Mouse (Mus musculus): ENCODE results near the gene Hoxa7.

Hoxa7 gene

DNA sequence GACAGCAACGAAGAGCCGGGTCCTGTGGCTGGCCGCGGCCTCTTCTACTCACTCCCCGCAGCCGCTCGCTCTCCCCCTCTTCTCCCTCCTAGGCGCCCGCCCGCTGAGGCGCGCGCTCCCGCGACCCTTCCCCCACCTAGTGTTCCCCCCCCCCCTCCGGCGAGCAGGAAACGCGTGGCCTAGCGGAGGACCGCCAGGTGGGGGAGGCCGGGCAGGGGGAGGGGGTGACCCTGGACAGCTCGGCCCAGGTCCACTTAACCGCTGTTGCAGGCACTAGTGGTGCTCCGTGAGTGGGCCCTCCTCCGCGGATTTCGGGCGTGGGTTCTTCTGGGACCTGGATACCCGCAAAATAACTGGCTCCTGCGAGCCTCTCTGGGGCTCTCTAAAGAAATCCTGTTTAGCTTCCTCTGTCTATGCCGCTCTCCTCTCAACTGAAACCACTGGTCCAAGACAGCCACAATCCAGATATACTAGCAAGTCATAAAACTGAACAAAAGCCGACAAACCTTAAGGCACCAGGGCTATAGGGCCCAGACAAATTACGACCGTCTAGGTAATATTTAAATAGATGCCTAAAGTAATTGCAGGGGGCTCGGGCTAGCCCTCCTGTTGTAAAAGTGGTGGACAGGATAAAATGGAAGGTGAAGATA, 9.0 kb upstream of the Hoxa7 start, which contains the start of gene Hoxa9:
Gene Hoxa9, minus strand, starts transcription at position 574 of the 650 bp plus-strand sequence.
- in situ Hi-C loops (cut with MboI; ENCODE audit: unreplicated experiment in 2 of 2): loop anchor here in 1 of 2 experiments (25.0 kb wide), 1 partner anchor 1568 kb away; the partner anchor contains the start of gene Npvf

DNA sequence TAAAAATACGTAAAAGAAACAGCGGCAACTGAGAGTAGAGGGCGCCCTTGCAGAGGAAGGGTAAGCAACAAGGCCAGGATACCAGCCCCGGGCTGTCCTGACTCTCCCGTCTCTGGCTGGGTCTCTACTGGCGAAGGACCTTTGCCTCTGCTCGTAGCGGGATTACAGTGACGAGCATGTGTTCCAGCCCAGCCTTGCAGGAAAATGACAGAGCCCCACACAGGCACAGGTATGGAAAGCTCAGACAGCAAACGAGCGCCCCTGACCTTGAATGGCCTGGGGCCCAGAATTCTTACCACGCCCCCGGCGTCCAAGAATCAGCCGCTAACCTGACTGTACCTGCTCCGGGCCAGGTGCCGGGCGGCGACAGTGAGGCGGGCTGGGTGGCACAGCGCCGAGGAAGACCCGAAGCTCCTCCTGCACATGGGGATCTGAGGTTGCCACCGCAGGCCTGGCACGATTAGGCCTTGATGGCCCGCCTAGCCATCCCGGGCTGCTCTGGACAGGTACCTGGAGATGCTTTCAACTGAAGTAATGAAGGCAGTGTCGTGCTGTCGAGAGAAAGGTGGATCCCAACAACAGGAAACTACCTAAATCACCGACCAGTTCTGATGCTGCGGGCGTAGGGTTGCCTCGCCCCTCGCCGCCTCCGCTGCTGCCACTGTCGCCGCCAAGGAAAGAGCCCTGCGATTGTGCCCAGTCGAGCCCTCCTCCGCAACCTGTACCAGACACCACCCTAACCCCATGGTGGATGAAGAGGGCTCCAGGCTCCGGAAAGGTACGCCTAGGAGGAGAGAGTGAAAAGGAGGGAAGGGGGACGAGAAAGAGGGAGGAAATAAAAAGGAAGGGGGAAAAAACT, 8.1 kb upstream of the Hoxa7 start:
- in situ Hi-C loops (cut with MboI; ENCODE audit: unreplicated experiment in 2 of 2): loop anchor here (10.0 to 25.0 kb wide), 4 partner anchors 365 to 1567 kb away; partner anchors contain the start of gene Npvf (in 1 of the 2)

DNA sequence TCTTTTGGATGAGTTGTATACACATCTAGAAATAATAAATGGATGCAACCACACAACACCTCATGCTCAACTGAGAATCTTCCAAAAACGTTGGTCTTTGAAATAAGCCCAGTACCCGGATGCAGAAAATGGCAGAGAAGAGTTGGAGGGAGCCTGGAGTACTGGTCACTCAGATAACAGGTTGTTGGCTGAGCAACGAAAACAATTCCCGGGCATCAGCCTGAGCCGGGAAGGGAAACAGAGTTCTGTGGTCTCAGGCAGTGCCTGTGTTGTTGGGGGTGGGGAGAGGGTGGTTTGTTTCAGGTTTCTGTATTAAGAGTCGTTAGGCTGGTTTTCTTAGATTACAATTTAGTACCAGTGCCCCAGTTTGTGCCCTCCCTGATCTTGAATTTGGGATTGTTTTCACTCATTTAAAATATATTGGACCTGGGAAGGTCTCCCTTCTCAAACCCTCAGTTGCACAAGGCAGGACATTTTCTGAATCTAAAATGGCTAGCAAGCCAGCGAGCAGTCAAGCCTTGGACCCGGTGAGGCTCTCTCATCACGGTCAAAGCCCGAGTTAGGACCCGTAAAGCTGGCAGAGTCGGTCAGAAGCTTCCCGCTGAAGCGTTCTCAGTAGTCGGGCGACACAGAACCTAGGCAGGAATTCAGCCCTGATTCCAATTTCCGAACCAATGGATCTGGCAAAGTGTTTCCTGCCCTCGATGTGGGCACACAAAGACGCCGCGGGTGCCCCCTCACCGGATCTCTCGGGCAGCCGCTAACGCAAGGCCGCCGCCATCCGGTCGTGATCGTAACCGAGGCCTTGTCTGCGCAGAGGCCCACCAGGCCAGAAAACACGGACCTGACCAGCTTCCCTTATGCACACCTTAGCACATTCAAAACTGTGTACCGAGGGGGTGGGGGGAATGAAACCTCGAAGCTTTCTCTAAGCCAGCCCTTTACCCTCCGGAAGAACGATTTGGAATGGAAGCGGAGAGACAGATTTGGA, 7.1 kb upstream of the Hoxa7 start:
- in situ Hi-C loops (cut with MboI; ENCODE audit: unreplicated experiment in 2 of 2): loop anchor here (10.0 to 25.0 kb wide), 4 partner anchors 364 to 1566 kb away; partner anchors contain the start of gene Npvf (in 1 of the 2)

DNA sequence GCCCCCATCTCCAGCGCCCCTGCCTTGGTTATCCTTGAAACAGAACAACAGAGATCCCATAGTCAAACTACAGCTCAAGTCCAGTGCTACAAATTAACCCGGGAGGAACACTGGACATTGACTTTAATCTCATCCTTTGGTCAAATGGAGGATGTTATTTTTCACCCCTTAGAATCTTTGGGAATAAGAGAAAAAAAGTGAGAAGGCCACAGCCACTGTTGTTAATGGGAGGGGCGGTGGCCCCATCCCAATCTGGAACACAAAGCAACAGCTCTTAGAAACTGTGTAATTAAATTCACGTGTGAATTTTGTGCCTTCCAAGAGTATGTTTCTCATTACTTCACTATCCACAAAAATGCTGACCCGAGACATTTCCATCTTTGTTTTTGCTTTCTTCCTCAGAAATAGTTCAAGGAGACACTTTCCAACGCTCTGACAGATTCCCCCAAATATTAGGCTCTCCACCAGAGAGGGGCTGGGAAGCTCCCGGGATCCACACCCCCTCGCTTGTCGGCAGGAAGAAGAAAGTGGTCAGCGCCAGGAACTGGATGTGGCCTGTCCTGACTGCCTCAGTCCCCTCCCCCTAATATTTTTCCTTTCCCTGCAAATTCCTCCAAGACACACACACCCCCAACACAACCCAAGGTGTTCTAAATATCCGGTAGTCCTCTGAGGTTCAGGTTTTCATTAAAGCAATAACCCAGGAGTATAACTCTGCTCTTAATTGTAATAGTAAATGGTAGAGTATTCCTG, 6.0 kb upstream of the Hoxa7 start:
- in situ Hi-C loops (cut with MboI; ENCODE audit: unreplicated experiment in 2 of 2): loop anchor here (10.0 to 25.0 kb wide), 4 partner anchors 363 to 1565 kb away; partner anchors contain the start of gene Npvf (in 1 of the 2)

DNA sequence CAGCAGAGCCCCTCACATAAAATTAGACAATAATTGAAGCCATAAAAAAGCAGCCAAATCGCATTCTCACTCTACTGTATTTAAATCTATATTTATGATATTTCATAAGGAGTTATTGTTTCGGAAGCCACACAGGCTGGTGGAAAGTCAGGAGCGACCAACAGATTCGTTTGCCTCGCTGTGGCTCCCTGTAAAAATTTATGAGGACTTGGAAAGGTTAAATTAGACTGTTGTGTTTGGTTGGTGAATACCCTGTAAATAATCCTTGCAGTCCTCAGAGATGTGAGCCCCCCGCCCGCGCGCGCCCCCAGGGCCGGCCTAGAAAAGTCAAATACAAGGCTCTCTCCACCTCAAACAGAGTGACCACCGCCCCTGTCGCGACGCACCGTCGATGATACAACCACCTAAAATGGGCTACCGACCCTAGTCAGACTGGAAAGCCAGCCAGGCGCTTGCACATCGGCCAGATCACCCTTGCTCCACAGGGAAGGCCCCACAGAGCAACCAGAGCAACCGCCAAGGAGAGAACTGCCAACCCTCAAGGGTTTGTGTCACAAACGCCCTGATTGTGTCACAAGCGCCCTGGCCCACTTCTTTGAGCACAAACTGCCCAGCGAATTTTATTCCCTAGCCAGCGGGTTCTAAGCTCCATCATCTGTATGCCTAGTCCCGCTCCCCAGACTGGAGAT, 5.1 kb upstream of the Hoxa7 start:
- in situ Hi-C loops (cut with MboI; ENCODE audit: unreplicated experiment in 2 of 2): loop anchor here (10.0 to 25.0 kb wide), 4 partner anchors 362 to 1564 kb away; partner anchors contain the start of gene Npvf (in 1 of the 2)

DNA sequence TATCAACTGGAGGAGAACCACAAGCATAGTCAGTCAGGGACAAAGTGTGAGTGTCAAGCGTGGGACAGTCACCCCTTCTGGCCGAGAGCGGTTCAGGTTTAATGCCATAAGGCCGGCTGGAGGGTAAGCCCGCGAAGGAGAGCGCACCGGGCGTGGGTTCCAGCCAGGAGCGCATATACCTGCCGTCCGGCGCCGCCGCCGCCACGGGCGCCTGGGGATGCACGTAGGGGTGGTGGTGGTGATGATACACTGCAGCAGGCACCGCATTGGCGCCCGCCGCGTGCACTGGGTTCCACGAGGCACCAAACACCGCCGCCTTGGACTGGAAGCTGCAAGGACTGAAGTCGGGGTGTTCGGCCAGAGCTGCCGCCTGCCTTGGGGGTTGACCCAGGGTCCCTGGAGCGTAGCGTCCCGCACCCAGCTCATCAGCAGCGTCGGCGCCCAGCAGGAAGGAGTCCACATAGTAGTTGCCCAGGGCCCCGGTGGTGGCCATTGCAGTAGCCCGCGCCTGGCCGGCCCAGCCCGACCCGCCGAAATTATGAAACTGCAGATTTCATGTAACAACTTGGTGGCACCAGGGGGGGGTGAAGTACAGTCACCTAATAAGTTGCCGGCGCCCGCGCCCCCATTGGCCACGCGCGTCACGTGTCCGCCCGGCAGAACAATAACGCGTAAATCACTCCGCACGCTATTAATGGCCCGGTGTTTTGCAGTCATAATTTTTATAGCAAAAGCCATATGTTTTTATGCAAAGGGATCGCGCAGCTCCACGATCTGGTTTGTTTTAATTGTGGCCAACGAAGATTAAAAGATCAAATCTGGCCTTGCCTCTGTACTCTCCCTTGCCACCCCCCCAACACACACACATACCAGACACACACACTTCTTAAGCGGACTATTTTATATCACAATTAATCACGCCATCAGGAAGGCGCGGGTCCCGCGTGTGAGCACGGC, 4.2 kb upstream of the Hoxa7 start:
- in situ Hi-C loops (cut with MboI; ENCODE audit: unreplicated experiment in 2 of 2): loop anchor here (10.0 to 25.0 kb wide), 4 partner anchors 361 to 1564 kb away; partner anchors contain the start of gene Npvf (in 1 of the 2)

DNA sequence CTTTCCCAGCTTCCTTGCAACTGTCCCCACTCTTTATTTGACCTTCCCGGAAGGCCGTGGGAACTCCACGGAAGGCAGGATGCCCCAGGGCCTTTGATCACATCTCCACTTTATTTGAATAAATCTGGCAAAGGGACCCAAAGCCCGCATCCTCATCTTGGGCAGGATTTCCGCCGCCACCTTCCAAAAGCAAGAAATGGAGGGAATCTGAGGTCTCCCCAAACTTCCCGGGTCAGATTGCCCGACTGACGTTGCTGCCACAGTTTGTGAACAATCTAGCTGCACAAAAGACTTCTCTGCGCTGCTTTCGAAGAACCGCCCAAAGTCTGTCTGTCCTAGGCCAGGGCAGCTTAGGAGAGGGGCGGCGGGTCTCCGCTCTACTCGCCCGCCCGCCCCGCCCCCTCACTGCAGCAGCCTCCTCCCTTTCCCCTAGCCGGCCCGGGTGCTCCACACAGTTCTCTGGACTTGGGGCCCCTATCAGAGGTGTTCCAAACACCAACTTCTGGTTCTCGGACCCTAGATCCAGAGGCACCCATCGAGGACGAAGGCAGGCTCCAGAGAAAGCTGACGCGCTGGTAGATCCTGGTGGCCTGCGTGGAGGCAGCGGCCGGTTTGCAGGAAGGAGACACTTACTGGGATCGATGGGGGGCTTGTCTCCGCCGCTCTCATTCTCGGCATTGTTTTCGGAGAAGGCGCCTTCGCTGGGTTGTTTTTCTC, 3.4 kb upstream of the Hoxa7 start:
- in situ Hi-C loops (cut with MboI; ENCODE audit: unreplicated experiment in 2 of 2): loop anchor here (5.0 to 25.0 kb wide), 10 partner anchors 360 to 1563 kb away; partner anchors contain the start of gene Npvf (in 1 of the 2)

DNA sequence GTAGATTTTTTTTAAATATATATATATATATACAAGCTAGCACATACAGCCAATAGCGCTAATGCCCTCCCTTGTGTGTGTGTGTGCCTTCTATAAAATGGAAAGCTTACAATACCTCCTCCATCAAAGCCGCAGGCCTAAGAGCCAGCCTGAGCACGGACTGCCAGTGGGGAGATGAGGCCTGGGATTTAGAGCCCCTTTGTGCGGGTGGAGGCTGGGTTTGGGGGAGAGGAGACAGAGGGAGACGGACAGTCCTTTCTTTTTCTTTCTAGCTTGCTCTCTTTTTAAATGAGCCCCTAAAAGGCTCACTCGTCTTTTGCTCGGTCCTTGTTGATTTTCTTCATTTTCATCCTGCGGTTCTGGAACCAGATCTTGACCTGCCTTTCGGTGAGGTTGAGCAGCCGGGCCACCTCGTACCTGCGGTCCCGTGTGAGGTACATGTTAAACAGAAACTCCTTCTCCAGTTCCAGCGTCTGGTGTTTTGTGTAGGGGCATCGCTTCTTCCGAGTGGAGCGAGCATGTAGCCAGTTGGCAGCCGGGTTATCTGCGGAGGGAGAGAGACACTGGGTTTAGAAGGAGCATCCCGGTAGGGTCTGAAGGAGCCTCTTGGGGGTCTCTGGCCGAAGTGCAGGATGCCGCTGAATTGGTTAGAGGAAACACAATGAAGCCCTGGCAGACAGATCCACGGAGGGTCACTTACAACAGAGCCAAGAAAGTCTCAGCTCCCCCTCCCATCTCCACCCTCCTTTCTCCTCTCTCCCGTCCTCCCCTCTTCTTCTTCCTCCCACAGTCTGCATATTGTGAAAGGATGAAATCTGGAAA, 2.5 kb upstream of the Hoxa7 start:
- in situ Hi-C loops (cut with MboI; ENCODE audit: unreplicated experiment in 2 of 2): loop anchor here (5.0 to 25.0 kb wide), 9 partner anchors 359 to 1437 kb away; no protein-coding TSS in a partner anchor

DNA sequence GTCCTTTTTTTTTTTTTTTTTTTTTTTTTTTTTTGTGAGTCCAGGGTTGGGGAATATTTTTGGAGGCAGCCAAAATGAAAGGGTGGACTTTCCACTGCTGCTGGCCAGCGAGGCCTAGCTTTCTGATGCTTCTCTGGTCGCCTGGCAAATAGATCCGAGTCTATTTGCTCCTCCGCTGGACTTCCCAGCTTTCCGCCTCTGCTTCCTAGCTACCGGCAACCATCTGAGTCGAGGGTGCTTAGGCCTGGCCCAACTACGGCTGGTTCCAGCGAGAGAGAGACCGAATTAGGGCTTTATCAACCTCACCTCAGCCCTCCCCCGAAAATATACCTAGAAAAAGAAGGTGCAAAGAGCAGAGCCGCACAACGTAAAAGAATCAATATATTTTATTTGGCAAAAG, 1.1 kb upstream of the Hoxa7 start:
- in situ Hi-C loops (cut with MboI; ENCODE audit: unreplicated experiment in 2 of 2): loop anchor here (5.0 to 25.0 kb wide), 9 partner anchors 358 to 1435 kb away; no protein-coding TSS in a partner anchor

DNA sequence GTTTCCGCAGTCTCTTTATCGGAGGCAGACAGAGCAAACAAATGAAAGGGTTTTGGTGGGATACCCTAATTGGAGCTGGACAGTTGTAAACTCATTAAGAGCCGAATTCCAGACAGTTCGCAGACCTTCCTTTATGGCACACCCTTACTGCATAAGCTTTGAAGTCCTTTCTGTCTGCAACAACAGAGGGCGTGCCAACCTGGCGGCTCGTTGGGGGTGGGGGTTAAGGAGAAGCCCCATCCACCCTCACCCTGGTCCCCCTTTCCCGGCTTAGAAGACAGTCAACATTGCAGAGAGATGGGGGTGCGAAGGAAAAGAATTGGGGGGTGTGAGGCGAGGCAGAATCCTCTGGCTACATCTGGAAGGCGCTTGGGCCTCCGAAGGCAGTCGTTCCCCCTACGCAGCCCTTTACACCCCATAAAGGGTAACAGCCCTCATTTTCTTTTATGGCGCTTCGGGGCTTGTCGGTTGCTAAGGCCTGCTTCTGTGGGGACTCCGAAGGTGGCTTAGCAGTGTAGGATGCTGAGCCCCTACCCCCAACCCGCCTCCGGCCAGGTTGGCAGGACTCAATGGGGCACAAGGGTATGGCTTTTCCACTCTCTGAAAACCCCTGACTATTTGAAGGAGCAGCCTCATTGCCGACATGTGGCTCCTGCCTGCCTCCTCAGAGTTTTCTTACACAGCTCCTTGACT, 485 bp upstream of the Hoxa7 start:
- in situ Hi-C loops (cut with MboI; ENCODE audit: unreplicated experiment in 2 of 2): loop anchor here (5.0 to 25.0 kb wide), 9 partner anchors 357 to 1435 kb away; no protein-coding TSS in a partner anchor

DNA sequence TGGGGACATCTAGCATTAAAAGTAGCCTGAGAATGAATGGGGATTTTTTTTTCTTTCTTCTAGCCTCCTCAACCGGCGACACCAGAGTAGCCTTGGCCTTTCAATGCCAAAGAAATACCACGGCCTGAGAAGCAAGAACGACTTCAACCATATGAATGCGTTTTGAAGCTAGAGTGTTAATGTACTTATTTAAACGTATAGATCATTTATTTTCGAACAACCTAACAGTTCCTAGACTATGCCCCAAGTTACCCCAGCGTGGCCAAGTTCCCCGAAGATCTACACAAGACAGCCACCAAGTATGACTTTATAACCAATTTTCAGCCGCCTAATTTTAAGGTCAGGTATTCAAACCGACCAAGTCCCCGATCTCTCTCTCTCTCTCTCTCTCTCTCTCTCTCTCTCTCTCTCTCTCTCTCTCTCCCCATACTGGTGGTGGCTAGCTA, 766 bp downstream of the Hoxa7 start:
- in situ Hi-C loops (cut with MboI; ENCODE audit: unreplicated experiment in 2 of 2): loop anchor here (5.0 to 25.0 kb wide), 9 partner anchors 356 to 1434 kb away; no protein-coding TSS in a partner anchor

DNA sequence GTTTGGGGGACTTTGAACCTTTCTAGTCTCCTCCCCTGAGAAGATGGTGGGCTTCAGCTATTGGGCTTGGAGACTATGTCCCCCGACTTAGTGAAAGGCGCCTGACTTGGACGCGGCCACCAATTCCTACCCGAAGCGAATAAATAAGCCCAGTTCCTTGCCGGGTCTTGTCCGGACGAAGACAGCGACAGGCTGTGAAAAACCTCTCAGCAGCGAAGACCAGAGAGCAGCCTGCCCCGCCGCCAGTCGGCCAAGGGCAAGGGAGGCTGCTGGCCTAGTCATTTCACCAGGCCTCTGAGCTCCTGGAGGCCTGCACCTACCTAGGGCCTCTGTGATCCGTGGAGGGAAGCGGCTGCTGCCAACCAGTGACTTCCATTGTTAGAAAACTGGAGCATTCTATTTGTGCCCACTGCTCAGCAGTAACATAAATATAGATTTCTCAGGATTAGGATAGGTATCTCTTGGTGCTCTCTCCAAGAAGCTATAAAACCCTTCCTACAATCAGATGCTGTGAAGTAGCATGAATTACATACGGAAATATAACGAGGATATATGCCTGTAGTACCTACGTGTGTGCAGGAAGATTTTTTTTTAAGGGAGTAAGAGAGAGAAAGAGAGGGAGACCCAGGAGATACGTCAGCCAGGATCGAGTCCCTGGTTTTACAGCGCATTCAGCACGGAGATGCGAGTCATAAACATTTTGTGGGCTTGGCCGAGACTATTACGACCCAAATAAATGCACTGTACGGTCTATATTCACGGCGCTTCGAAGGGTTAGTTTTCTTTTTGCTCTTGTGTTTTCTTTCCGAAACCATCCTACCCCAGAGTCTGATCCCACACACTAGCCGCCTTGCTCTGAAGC, 1.4 kb downstream of the Hoxa7 start:
- in situ Hi-C loops (cut with MboI; ENCODE audit: unreplicated experiment in 2 of 2): loop anchor here (5.0 to 25.0 kb wide), 9 partner anchors 355 to 1433 kb away; no protein-coding TSS in a partner anchor

DNA sequence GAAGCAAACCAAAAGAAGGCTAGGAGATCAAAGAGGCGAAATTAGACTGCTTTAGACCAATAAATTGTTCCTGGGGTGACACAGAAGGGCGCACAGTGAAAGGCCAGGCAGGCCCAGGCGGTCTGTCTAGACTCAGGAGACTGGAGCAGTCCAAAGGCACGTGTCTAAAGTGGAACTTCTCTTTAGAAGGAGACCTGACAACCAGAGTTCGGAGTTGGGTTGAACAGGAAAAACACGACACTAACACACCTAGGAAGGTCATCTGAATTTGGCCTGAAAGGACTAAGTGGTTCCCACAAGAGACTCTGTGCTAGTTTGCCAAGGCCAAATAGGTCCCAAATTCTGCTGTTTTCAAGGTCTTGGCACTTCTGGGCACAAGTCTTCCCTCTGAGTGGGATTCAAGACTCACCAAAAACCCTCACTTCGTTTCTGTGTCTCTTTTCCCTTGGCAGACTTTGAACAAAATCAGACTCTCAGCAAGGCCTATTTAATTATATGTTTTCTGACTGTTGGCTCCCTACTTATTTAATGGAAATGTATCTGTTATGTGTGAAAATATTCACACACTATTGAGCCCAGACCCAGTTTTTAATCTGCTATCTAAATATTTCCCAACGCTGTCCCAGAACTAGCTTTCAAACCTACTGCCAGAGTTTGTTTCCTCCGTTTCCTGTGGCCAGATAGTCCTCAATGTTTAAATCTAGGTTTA, 2.3 kb downstream of the Hoxa7 start:
- in situ Hi-C loops (cut with MboI; ENCODE audit: unreplicated experiment in 2 of 2): loop anchor here in 1 of 2 experiments (25.0 kb wide), 2 partner anchors 1307 to 1432 kb away; no protein-coding TSS in a partner anchor
